Mouse (Mus musculus): ENCODE measurements around the gene Cdipt.

DNA sequence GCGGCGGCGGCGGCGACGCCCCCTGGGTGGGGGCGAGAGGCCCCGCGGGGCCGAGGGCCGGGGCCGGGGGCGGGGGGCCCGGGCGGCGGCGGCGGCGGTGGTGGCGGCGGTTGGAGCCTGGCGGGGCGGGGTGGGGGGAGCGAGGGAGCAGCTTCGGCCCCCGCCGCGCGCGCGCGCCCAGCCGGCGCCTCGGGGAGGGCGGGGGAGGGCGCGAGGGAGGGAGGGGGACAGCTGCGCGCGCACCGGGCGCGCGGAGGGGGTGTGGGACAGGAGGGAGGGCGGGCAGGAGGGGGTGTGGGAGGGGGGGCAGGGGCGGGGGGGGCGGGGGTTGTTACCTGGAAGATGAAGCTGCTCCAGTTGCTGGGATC is 50.9 kb downstream of the Cdipt start:
- TF ChIP-seq CTCF (IDR thresholded peaks at IDR 0.05; ENCODE audit: extremely low read depth, insufficient read depth, insufficient read length, insufficient replicate concordance) = no peak
- TF ChIP-seq POLR2A (IDR thresholded peaks at IDR 0.05; ENCODE audit: low read depth, low read length) = no peak
